Mouse (Mus musculus) bone marrow macrophage, adult 2 months (primary cell): ENCODE data around the gene Ptdss2. TPM values are rescaled to one million over a fixed set of nuclear protein-coding genes. Genes with fewer than 3 reads are reported as not detected.

Source experiments
- H3K27ac ChIP-seq: 2 replicates; pipeline ENCODE4 v1.5.1; 2012; ENCODE audit warnings: low read depth, low read length; ENCODE audit not compliant: insufficient read depth
- H3K4me1 ChIP-seq: 2 replicates; pipeline ENCODE4 v1.6.1; 2012; ENCODE audit warnings: low read length; ENCODE audit not compliant: control insufficient read depth, insufficient read depth
- H3K4me3 ChIP-seq: 2 replicates; pipeline ENCODE4 v1.5.1; 2012; ENCODE audit warnings: mild to moderate bottlenecking, low read length, moderate library complexity; ENCODE audit not compliant: insufficient read depth
- CTCF ChIP-seq: IDR thresholded peaks from 2 replicates; pipeline ENCODE4 v1.5.1; 2012; ENCODE audit warnings: low read depth, mild to moderate bottlenecking, low read length, moderate library complexity
- POLR2A ChIP-seq: IDR thresholded peaks from 2 replicates; pipeline ENCODE4 v1.6.1; 2012; ENCODE audit warnings: mild to moderate bottlenecking, low read depth, low read length, borderline replicate concordance
- polyA plus RNA-seq: library from polyadenylated mRNA; stranded (reverse); fragments of >200 nt; gene quantifications from 2 replicates; pipeline ENCODE4 v1.2.4, GENCODE M21; 2012; ENCODE audit not compliant: missing spikeins, insufficient read depth, insufficient read length

The Ptdss2 gene
- polyA plus RNA-seq, 1 experiment, result 20.7 TPM

DNA sequence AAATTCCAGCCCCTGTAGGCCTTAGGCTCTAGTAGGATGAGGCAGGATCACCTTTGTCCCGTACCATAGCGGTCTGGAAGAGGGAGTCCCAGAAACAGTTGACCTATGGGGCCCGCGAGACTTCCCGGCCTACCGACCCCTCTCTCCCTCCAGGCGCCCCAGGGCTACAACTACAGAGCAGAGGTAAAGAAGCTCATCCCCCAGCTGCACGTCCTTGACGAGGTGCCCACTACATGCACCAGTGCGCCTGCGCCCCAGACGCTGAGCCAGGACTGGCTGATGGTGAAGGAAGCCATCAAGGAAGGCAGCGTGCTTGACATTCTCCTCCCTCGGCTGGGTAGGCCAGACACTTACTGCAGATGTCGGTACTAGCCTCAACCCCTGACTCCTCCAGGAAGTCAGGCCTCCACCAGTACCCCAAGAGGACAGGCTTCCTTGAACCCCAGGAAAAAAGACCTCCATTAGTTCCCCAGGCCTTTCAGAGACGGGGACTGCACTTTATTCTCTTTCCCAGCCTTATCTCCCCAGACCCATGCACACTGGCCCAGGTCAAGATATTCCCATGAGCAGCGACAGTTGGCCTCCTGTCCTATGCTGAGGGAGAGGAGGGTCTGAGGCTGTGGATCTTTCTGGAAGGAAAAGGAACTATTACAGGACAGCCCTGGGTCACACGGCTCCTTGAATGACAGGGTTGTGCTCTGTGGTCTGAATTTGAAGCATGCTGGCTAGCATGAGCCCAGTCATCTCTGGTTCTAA is 84.2 kb downstream of the Ptdss2 start:
- no peak overlapping the region for H3K27ac ChIP-seq
- H3K4me1 ChIP-seq, result peaks cover 5% of the 10 kb centered on the region; the same call in 1 of the 2 replicates
- no peak for TF ChIP-seq CTCF
- no peak for TF ChIP-seq POLR2A
- no peak overlapping the region for H3K4me3 ChIP-seq

Other genes starting within 250 kb of the Ptdss2 start
- 120 and 121 TPM in 2 replicates for gene Psmd13, start 240.4 kb upstream of the Ptdss2 start, polyA plus RNA-seq
- gene Sirt3, start 240.1 kb upstream of the Ptdss2 start, polyA plus RNA-seq, result 16.2 and 20.1 TPM in 2 replicates
- gene Cox8b, start 221.9 kb upstream of the Ptdss2 start, polyA plus RNA-seq, result 2.2 TPM in 1 of 2 replicates, not detected in the other
- gene Nlrp6, start 201.5 kb upstream of the Ptdss2 start, polyA plus RNA-seq, result not detected in 2 replicates
- 11.5 and 13.8 TPM in 2 replicates for gene Pgghg, start 181.0 kb upstream of the Ptdss2 start, polyA plus RNA-seq
- gene Ifitm5, start 172.1 kb upstream of the Ptdss2 start, polyA plus RNA-seq, result 1.8 and 1.9 TPM in 2 replicates
- 1.2 and 8.8 TPM in 2 replicates for gene Gm45717, start 166.4 kb upstream of the Ptdss2 start, polyA plus RNA-seq
- gene Ifitm2, start 166.4 kb upstream of the Ptdss2 start, polyA plus RNA-seq, result 1,477 and 1,645 TPM in 2 replicates
- gene Ifitm1, start 155.2 kb upstream of the Ptdss2 start, polyA plus RNA-seq, result 31.2 and 38.0 TPM in 2 replicates
- gene Ifitm3, start 111.6 kb upstream of the Ptdss2 start, polyA plus RNA-seq, result 1,636 and 1,773 TPM in 2 replicates
- 31.9 and 45.4 TPM in 2 replicates for gene Ifitm6, start 104.5 kb upstream of the Ptdss2 start, polyA plus RNA-seq
- not detected in 2 replicates for gene Gm17387, start 93.3 kb upstream of the Ptdss2 start, polyA plus RNA-seq
- not detected in 2 replicates for gene B4galnt4, start 61.3 kb upstream of the Ptdss2 start, polyA plus RNA-seq
- not detected in 2 replicates for gene Pkp3, start 44.2 kb upstream of the Ptdss2 start, polyA plus RNA-seq
- gene Sigirr, start 21.8 kb upstream of the Ptdss2 start, polyA plus RNA-seq, result 1.6 and 3.9 TPM in 2 replicates
- not detected in 2 replicates for gene Ano9, start 4.6 kb upstream of the Ptdss2 start, polyA plus RNA-seq
- 131 and 141 TPM in 2 replicates for gene Rnh1, start 50.5 kb downstream of the Ptdss2 start, polyA plus RNA-seq
- gene Hras, start 71.6 kb downstream of the Ptdss2 start, polyA plus RNA-seq, result 29.7 and 36.1 TPM in 2 replicates
- 3.4 and 4.1 TPM in 2 replicates for gene Lrrc56, start 71.8 kb downstream of the Ptdss2 start, polyA plus RNA-seq
- gene Lmntd2, start 91.7 kb downstream of the Ptdss2 start, polyA plus RNA-seq, result 0.88 TPM in 1 of 2 replicates, not detected in the other
- 3.5 and 3.9 TPM in 2 replicates for gene Rassf7, start 93.5 kb downstream of the Ptdss2 start, polyA plus RNA-seq
- gene Phrf1, start 106.4 kb downstream of the Ptdss2 start, polyA plus RNA-seq, result 36.2 and 45.2 TPM in 2 replicates
- gene Irf7, start 144.1 kb downstream of the Ptdss2 start, polyA plus RNA-seq, result 164 and 168 TPM in 2 replicates
- not detected in 2 replicates for gene Cdhr5, start 154.4 kb downstream of the Ptdss2 start, polyA plus RNA-seq
- not detected in 2 replicates for gene Sct, start 156.8 kb downstream of the Ptdss2 start, polyA plus RNA-seq
- gene Drd4, start 169.6 kb downstream of the Ptdss2 start, polyA plus RNA-seq, result not detected in 2 replicates
- 27.3 and 37.4 TPM in 2 replicates for gene Deaf1, start 205.3 kb downstream of the Ptdss2 start, polyA plus RNA-seq
- gene Tmem80, start 205.4 kb downstream of the Ptdss2 start, polyA plus RNA-seq, result 29.8 and 37.8 TPM in 2 replicates
- not detected in 2 replicates for gene Eps8l2, start 216.5 kb downstream of the Ptdss2 start, polyA plus RNA-seq